Mouse (Mus musculus) kidney, postnatal 36 days (tissue): ENCODE measurements around the gene Zfp940.
"Not testable (repeated sequence)": the region's sequence is repeated elsewhere in the genome, so short reads cannot be mapped to it uniquely, and the experiment has no call there.

Experiments
- DNase-seq, 2 experiments: peaks; one replicate each; pipeline ENCODE4 v3.0.0; 2021 to 2022; ENCODE audit warnings: mixed read lengths in 2 of 2

Gene Zfp940

GRCm38 (mm10) chr7:29853219-29853842, at the start of gene Zfp940:
Zfp940 (minus strand) TSS chr7:29853669.
- peak; percentile 87 to 91 for DNase-seq

GRCm38 (mm10) chr7:29898351-29898750, 44.9 kb upstream of the Zfp940 start:
- DNase-seq, result no peak

GRCm38 (mm10) chr7:29892756-29893155, 39.3 kb upstream of the Zfp940 start:
- no peak for DNase-seq

- no peak for DNase-seq
Observed at GRCm38 (mm10) chr7:29890501-29890900, 37.0 kb upstream of the Zfp940 start.

GRCm38 (mm10) chr7:29880916-29881315, 27.4 kb upstream of the Zfp940 start:
- no peak for DNase-seq

GRCm38 (mm10) chr7:29880056-29880455, 26.6 kb upstream of the Zfp940 start:
- DNase-seq, result no peak

GRCm38 (mm10) chr7:29877561-29877960, 24.1 kb upstream of the Zfp940 start:
- DNase-seq, result not testable (repeated sequence)

GRCm38 (mm10) chr7:29874256-29874655, 20.8 kb upstream of the Zfp940 start:
- no peak for DNase-seq

GRCm38 (mm10) chr7:29861660-29862059, 8.2 kb upstream of the Zfp940 start:
- DNase-seq, result no peak

GRCm38 (mm10) chr7:29859532-29860517, 6.4 kb upstream of the Zfp940 start, which contains the start of gene Zfp420:
Zfp420 (plus strand) TSS chr7:29859979.
- peak; percentile 93 to 95 for DNase-seq

GRCm38 (mm10) chr7:29852831-29853218, 644 bp downstream of the Zfp940 start:
- DNase-seq, result no peak

GRCm38 (mm10) chr7:29844616-29845015, 8.9 kb downstream of the Zfp940 start:
- no peak for DNase-seq

- DNase-seq, result peak; percentile 24 to 33
Observed at GRCm38 (mm10) chr7:29842105-29842504, 11.4 kb downstream of the Zfp940 start.

GRCm38 (mm10) chr7:29839256-29839655, 14.2 kb downstream of the Zfp940 start:
- no peak for DNase-seq

GRCm38 (mm10) chr7:29836816-29837215, 16.7 kb downstream of the Zfp940 start:
- no peak for DNase-seq

GRCm38 (mm10) chr7:29829804-29830203, 23.7 kb downstream of the Zfp940 start:
- peak in 1 of 2 experiments; percentile 32 for DNase-seq

- peak; percentile 58 to 80 for DNase-seq
Observed at GRCm38 (mm10) chr7:29828001-29828400, 25.5 kb downstream of the Zfp940 start.

- DNase-seq, result peak; percentile 82 to 84
Observed at GRCm38 (mm10) chr7:29818619-29819254, 34.7 kb downstream of the Zfp940 start.

- DNase-seq, result peak; percentile 90 to 96
Observed at GRCm38 (mm10) chr7:29815910-29816429, 37.5 kb downstream of the Zfp940 start, which contains the start of gene Zfp790. Zfp790 (plus strand) TSS chr7:29816114.

GRCm38 (mm10) chr7:29815061-29815784, 38.2 kb downstream of the Zfp940 start:
- DNase-seq, result no peak

- no peak for DNase-seq
Observed at GRCm38 (mm10) chr7:29814381-29814780, 39.1 kb downstream of the Zfp940 start.

- no peak for DNase-seq
Observed at GRCm38 (mm10) chr7:29812244-29812643, 41.2 kb downstream of the Zfp940 start.
